Comparison of ENCODE assay signal across 8 mouse cellular contexts in the genomic region with DNA sequence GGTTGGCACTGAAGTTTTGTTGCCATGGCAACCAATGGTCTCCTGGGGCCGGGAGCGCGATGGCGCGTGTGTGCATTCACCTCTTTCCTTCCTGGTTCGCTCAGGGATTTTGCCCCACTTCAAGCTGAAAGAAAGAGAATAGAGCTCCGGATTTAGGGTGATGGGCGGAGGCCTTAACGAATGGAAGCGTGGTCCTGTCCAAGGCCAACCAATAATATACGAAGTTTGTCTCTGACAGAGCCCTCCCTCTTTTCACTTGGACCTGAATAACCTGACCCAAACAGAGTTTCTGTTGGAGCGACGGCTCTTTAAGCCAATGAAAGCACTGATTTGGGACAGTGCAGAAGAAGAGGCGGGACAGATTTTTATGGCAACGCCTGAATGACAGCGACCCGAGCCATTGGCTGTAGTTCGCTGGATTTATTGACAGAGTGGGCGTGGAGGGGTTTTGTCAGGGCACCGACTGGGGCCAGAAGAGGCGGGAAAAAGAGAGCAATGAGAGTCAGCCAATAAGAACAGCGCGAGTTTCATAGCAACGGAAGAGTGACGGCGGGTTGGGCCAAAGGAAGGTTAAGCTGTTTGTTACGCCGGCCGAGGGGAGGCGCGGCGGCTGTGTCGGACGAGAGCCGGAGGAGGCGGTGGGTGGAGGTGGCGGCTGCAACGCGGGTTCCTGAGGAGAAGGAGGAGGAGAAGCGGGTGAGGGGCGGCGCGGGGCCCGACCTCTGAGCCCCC. TPM values are rescaled to one million over a fixed set of nuclear protein-coding genes. Genes with fewer than 3 reads are reported as not detected.
DNase-seq lines count a peak whose midpoint lies in the region; ATAC-seq lines count a peak whose summit lies in the region.

A gene (plus strand): TSS at position 572 of the 732 bp plus-strand sequence.

- peak within 1 kb of the TSS; percentile 68 for H3K4me2 ChIP-seq in forebrain, embryonic 14.5 days (ENCODE audit: low read length)
- H3K4me2 ChIP-seq in neural tube, embryonic 15.5 days: peak within 1 kb of the TSS; percentile 89

- peak within 1 kb of the TSS; percentile 67 for H3K4me3 ChIP-seq in forebrain, embryonic 14.5 days (ENCODE audit: low read depth, low read length)
- peak within 1 kb of the TSS; percentile 81 for H3K4me3 ChIP-seq in neural tube, embryonic 15.5 days (replicated peaks)

- peaks cover 21% of the 10 kb centered on the region for H3K4me1 ChIP-seq in forebrain, embryonic 14.5 days (ENCODE audit: control insufficient read depth, insufficient read depth, low read length)
- peaks cover 43% of the 10 kb centered on the region for H3K4me1 ChIP-seq in neural tube, embryonic 15.5 days

- no peaks in the 10 kb centered on the region for H3K27me3 ChIP-seq in forebrain, embryonic 14.5 days (replicated peaks; ENCODE audit: control insufficient read depth, insufficient read depth, low read length)
- H3K27me3 ChIP-seq in neural tube, embryonic 15.5 days (replicated peaks): no peaks in the 10 kb centered on the region

- peak; percentile 100 for DNase-seq in ES-CJ7 (ENCODE audit: low read depth, low spot score)
- DNase-seq in cerebellum, adult 11 months: peak; percentile 98
- peak; percentile 100 for DNase-seq in forebrain, embryonic 14.5 days (ENCODE audit: low spot score)
- peak; percentile 95 to 96 for DNase-seq in heart, postnatal 14 days
- DNase-seq in layer of hippocampus, adult 11-12 months (ENCODE audit: low spot score): peak; percentile 99
- peak; percentile 100 for DNase-seq in lung, adult 18-20 months
- peak; percentile 98 for DNase-seq in testis, postnatal 14 days (ENCODE audit: low spot score)

- intact Hi-C loops in heart, postnatal 14 days (cut with DNase I): loop anchor here (2.0 kb wide), 1 partner anchor 49 kb away; a partner anchor contains a TSS

- H3K27ac ChIP-seq in forebrain, embryonic 14.5 days (ENCODE audit: low read depth, low read length): peak within 1 kb of the TSS; percentile 91
- H3K27ac ChIP-seq in neural tube, embryonic 15.5 days (replicated peaks): peak within 1 kb of the TSS; percentile 96

- peak; percentile 96 for ATAC-seq in forebrain, embryonic 14.5 days
- ATAC-seq in neural tube, embryonic 15.5 days (ENCODE audit: low FRiP score): peak; percentile 97

- no peaks in the 10 kb centered on the region for H3K9me3 ChIP-seq in forebrain, embryonic 14.5 days (replicated peaks; ENCODE audit: control insufficient read depth, low read length)
- H3K9me3 ChIP-seq in neural tube, embryonic 15.5 days (replicated peaks): no peaks in the 10 kb centered on the region

- H3K36me3 ChIP-seq in forebrain, embryonic 14.5 days (ENCODE audit: control insufficient read depth, insufficient read depth, low read length): 0 out of 2 replicates have a peak, but pooled peaks cover 4% of the 10 kb centered on the region
- H3K36me3 ChIP-seq in neural tube, embryonic 15.5 days: peaks cover 2% of the 10 kb centered on the region; the same call in 1 of the 2 replicates

- under 1% methylated on average over 39 of the region's 44 CpGs for WGBS in forebrain, embryonic 14.5 days
- under 1% methylated on average over 40 of the region's 44 CpGs for WGBS in neural tube, embryonic 15.5 days

- peak within 1 kb of the TSS; percentile 90 for H3K9ac ChIP-seq in forebrain, embryonic 14.5 days (ENCODE audit: low read length)
- peak within 1 kb of the TSS; percentile 92 for H3K9ac ChIP-seq in neural tube, embryonic 15.5 days (replicated peaks)

RNA-seq across cellular contexts. Expression of the gene that starts here (rescaled TPM):
- polyA plus RNA-seq in forebrain, embryonic 14.5 days (2014; fragmentation: Nextera tagmentation; extraction: Ambion mirVana): 54.6 and 57.1 TPM in 2 replicates
- total RNA-seq in heart, postnatal 14 days (2021): 10 to 100 TPM; 30.5 to 31.9 TPM
- 56.9 and 58.2 TPM in 2 replicates for polyA plus RNA-seq in neural tube, embryonic 15.5 days (2015; fragmentation: Nextera tagmentation; extraction: Ambion mirVana)

Comparison
In these comparisons a context has a peak if more than half of its experiments do, and no peak if none do; other contexts are left out.
1. Peak in every context shown above with its lines: DNase-seq, ATAC-seq, H3K4me3 ChIP-seq and H3K27ac ChIP-seq.